Mouse (Mus musculus): ENCODE data around the gene Ankrd44.

Ankrd44 gene

GRCm38 (mm10) chr1:54898656-54899084 lies 27.5 kb downstream of the Ankrd44 start:
- in situ Hi-C loops (cut with MboI; ENCODE audit: unreplicated experiment in 2 of 2) = no loop called here

- in situ Hi-C loops (cut with MboI; ENCODE audit: unreplicated experiment in 2 of 2) = no loop called here
Observed at GRCm38 (mm10) chr1:54897726-54898125, 28.5 kb downstream of the Ankrd44 start.

DNA sequence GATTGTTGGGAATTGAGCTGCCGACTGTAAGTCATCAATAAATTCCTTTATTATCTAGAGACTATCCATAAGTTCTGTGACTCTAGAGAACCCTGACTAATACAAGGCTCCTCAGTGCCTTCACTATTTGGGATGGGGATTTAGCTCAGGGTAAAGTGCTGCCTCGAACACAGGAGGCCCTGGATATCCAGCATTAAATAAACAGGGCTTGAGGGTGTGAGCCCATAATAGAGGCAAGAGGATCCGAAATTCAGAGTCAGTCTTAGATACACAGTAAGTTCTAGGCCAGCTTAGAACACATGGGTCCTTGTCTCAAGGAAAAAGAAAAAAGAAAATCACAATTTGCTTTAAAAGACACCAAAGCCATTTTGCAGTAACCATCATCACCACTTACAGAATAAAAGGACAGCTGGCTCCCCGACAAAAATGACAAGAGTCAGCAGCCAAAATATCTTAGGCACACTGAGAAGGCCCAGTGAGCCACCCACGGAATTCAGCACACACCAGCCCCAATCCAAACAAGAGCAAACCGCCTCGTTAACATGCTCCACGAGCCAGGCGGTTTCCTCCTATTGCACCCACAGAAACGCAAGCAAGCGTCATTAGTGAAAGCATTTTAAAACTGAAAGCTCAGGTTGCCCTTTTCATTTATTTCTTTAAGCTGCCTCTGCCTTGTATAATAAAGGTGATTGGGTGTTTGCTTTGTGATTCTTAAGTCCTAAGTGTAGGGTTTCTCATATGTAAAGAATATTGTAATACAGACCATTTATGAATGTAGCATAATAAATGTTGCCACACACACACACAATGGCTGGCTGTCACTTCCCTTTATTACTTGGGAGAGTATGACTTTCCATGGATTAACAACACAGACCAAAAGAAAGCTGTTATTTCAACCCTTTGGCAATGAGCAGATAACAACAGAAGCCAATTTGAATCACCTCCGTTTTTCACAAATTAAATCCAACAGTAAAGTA lies 29.8 kb downstream of the Ankrd44 start:
- in situ Hi-C loops (cut with MboI; ENCODE audit: unreplicated experiment in 2 of 2) = no loop called here

DNA sequence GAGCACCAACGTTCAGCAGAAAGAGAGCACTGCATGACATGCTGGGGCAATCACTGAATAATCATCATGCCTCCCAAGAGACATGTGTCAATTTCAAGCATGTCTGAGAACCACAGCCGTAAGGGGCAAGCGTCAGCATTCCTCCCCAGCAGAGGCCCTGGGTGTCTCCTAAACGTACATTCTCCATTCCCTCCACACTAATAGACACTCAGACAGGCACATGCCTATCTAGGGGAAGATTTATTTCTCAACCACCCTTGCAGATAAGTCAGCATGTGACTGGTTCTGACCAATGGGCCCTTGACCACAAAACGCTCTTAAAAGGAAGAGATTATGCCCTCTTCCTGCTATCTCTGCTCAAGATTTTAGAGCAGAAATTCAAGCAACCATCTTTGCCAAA lies 37.7 kb downstream of the Ankrd44 start:
- in situ Hi-C loops (cut with MboI; ENCODE audit: unreplicated experiment in 2 of 2) = no loop called here

- in situ Hi-C loops (cut with MboI; ENCODE audit: unreplicated experiment in 2 of 2) = no loop called here
Observed at GRCm38 (mm10) chr1:54887873-54888272, 38.3 kb downstream of the Ankrd44 start.

DNA sequence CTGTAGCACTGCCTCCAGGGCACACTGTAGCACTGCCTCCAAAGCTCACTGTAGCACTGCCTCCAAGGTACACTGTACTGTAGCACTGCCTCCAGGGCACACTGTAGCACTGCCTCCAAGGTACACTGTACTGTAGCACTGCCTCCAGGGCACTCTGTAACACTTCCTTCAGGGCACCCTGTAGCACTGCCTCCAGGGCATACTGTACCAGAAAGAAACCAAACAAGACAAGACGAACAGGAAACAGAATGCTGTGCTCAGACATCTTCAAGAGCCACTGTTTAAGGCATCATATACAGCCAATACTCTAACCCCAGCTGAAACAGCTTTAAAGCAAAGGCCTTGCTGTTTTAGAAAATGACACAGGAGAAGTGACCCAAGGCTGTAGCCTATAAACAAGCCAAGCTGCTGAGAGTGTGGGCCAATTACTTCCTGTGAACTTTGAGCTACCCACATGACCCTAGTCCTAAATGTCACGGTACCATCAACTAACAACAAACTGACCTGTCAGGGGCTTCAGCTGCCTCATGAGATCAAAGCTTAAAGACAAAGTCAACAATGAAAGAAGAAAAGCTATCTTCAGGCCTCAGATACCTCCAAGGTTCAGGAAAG lies 43.2 kb downstream of the Ankrd44 start:
- in situ Hi-C loops (cut with MboI; ENCODE audit: unreplicated experiment in 2 of 2) = no loop called here

- in situ Hi-C loops (cut with MboI; ENCODE audit: unreplicated experiment in 2 of 2) = no loop called here
Observed at GRCm38 (mm10) chr1:54881523-54881922, 44.7 kb downstream of the Ankrd44 start.

- in situ Hi-C loops (cut with MboI; ENCODE audit: unreplicated experiment in 2 of 2) = no loop called here
Observed at GRCm38 (mm10) chr1:54877423-54878073, 48.6 kb downstream of the Ankrd44 start.

DNA sequence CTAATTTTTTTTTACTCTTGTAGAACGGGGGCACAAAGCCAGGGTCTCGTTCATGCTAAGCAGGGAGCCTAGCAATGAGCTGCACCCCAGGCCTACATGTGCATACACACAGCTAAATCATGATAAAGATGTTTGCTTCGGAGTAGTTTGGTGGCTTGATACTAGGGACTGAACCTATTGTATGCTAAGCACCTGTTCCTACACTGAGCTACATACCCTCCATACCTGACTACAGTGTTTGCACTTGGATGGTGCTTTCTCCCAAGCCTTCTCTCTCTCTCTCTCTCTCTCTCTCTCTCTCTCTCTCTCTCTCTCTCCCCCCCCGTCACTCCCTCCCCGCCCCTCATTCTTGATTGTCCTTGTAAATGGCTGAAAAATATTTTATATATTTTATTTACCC lies 49.2 kb downstream of the Ankrd44 start:
- in situ Hi-C loops (cut with MboI; ENCODE audit: unreplicated experiment in 2 of 2) = no loop called here

DNA sequence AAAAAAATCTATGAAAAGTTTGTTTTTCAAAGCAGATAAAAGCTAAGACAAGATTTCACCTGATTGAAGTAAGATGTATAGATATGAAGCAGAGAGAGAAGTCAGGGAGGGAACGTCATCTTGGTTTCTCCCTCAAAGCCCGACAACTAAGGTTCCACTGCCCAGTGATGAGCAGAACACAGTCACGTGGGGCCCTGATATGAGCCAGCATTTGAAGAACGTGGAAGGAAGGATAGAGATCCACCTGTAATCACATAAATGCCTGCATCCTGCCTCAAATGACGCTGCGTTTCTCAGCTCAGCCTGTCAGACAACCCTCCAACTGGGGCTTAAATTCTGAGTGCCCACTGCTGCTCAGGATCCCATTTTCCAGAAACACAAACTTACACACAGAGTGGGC lies 52.1 kb downstream of the Ankrd44 start:
- in situ Hi-C loops (cut with MboI; ENCODE audit: unreplicated experiment in 2 of 2) = no loop called here

GRCm38 (mm10) chr1:54872857-54873616 lies 53.1 kb downstream of the Ankrd44 start:
- in situ Hi-C loops (cut with MboI; ENCODE audit: unreplicated experiment in 2 of 2) = no loop called here

- in situ Hi-C loops (cut with MboI; ENCODE audit: unreplicated experiment in 2 of 2) = no loop called here
Observed at GRCm38 (mm10) chr1:54871321-54871720, 54.9 kb downstream of the Ankrd44 start.

- in situ Hi-C loops (cut with MboI; ENCODE audit: unreplicated experiment in 2 of 2) = no loop called here
Observed at GRCm38 (mm10) chr1:54870634-54871033, 55.6 kb downstream of the Ankrd44 start.

- in situ Hi-C loops (cut with MboI; ENCODE audit: unreplicated experiment in 2 of 2) = no loop called here
Observed at GRCm38 (mm10) chr1:54867226-54867625, 59.0 kb downstream of the Ankrd44 start.

DNA sequence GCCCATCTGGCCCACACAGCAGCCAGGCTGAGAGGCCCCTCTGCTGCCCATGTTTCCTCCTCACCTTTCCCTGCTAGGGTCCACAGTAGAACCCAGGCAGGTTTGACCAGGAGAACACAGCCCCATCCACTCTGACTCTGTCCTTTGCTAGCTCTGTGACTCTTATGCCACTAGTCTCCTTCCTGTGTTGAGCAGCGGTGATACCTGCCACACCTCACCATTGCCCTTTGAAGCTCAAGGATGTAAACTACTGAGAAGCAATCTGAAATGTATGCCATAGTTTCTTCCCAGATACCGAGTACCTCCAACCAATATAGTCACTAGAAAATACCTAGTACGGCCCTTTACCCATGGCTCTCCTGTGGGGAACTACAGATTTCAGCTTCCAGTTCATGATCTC lies 60.1 kb downstream of the Ankrd44 start:
- in situ Hi-C loops (cut with MboI; ENCODE audit: unreplicated experiment in 2 of 2) = no loop called here

DNA sequence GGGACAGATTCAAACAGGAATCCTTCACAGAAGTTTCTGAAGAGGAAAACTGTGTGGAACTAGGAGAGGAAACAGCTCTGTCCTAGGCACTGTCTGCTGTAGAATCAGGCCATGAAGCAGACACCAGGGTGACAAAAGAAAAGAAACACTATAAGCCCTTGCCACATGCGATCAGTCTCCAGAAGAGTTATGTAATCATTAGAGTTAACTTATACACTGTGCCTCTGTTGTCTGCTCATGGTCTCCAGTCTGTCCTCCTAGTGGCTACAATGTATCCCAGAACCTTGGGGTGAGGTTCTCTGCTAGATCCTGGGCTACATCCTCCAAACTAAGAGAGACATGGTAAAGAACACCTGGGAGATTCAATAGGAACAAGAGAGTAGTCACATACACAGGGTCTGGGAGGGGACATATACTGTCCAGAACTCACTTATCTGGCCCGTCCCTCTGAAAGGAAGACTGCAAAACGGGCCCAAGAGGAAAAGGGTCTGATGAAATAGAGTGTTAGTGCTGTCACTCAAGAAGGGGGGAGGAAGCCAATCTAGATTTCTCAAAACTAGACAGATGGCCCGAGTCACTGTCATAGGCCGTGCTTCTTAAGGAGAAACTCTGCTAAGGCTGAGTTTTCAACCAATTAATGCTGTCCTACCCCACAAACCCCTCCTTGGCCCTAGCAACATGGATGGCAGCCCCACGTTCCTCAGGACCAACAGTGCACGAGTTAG lies 61.1 kb downstream of the Ankrd44 start:
- in situ Hi-C loops (cut with MboI; ENCODE audit: unreplicated experiment in 2 of 2) = no loop called here

- in situ Hi-C loops (cut with MboI; ENCODE audit: unreplicated experiment in 2 of 2) = no loop called here
Observed at GRCm38 (mm10) chr1:54860361-54860760, 65.8 kb downstream of the Ankrd44 start.

DNA sequence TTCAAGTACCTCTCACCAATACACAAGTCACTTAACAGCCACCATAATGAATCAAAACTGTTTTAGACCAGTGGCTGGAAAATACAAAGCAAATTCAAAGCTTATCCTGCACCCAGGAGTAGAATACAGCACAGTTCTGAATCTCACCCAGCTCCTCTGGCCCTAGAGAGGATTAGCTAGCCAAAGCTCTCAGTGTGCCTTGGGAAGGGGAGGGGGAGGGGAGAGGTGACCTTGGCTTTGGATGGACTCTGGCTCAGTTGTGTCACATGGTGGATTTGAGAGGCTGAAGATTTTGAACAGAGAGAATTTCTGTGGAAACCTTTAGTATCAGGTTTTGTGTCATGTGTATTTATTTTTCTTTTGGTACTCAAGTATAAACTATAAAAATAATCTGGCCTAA lies 66.3 kb downstream of the Ankrd44 start:
- in situ Hi-C loops (cut with MboI; ENCODE audit: unreplicated experiment in 2 of 2) = no loop called here

GRCm38 (mm10) chr1:54858898-54859297 lies 67.3 kb downstream of the Ankrd44 start:
- in situ Hi-C loops (cut with MboI; ENCODE audit: unreplicated experiment in 2 of 2) = no loop called here

- in situ Hi-C loops (cut with MboI; ENCODE audit: unreplicated experiment in 2 of 2) = no loop called here
Observed at GRCm38 (mm10) chr1:54856502-54856901, 69.7 kb downstream of the Ankrd44 start.

All from v-Abl transformed pro-B cells (cell line).